ENCODE assay signal across 24 mouse cellular contexts in the genomic region with DNA sequence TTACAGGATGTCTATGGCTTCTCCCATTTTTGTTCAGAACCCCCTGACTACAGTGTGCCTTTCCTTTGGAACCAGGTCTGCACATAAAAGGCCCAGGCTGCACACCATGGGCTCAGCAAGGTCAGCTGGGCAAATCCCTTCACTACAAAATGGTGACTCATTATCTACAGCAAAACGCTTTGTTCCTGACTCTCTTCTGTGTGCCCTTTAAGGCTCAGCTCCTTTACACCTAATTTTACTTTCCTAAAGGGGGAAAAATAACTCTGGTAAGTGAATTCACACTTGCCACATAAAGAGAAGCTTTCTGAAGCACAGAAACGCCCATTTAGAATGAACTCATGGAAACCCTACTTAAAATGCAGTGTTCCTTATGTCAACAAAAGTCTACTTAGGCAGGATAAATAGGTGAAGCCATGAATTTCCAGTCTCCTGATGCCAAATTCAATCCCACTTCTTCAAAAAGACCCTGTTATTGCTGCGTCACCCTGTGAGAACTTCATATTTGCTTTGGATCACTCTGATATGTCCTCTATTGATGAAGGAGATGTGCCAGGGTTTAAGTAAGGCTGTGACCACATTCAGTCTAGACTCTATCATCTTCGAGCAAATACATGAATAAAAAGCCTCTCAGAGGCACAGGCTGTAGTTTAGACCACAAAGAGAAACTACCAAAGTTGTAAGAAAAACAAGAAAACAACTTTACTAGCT.
DNase-seq lines count a peak whose midpoint lies in the region; ATAC-seq lines count a peak whose summit lies in the region.
"Had no signal": no experiment of that assay in that cellular context is flagged by ENCODE, and none has a peak within 500 bp of the region (broad histone marks: within the 10 kb centered on the region; RNA-seq: fewer than 3 reads in every experiment).

No protein-coding gene starts in this region.

- no peak overlapping the region for H3K4me3 ChIP-seq in forebrain, embryonic 13.5 days
- H3K4me3 ChIP-seq in forebrain, embryonic 12.5 days (replicated peaks), result no peak overlapping the region
- H3K4me3 ChIP-seq in limb, embryonic 15.5 days, result no peak overlapping the region
- H3K4me3 ChIP-seq: hindbrain, embryonic 15.5 days; kidney, embryonic 15.5 days; liver, embryonic 15.5 days; megakaryocyte, embryonic 14.5 days; midbrain, embryonic 15.5 days; stomach, embryonic 15.5 days had no signal

- no peaks in the 10 kb centered on the region for H3K9me3 ChIP-seq in forebrain, embryonic 13.5 days (replicated peaks)
- H3K9me3 ChIP-seq in forebrain, embryonic 12.5 days, result no peaks in the 10 kb centered on the region
- no peaks in the 10 kb centered on the region for H3K9me3 ChIP-seq in limb, embryonic 15.5 days
- H3K9me3 ChIP-seq: hindbrain, embryonic 15.5 days; kidney, embryonic 15.5 days; liver, embryonic 15.5 days; midbrain, embryonic 15.5 days; stomach, embryonic 15.5 days had no signal

- no peak overlapping the region for H3K4me2 ChIP-seq in forebrain, embryonic 13.5 days
- H3K4me2 ChIP-seq in forebrain, embryonic 12.5 days, result no peak overlapping the region
- H3K4me2 ChIP-seq in limb, embryonic 15.5 days, result no peak overlapping the region
- H3K4me2 ChIP-seq: hindbrain, embryonic 15.5 days; kidney, embryonic 15.5 days; liver, embryonic 15.5 days; midbrain, embryonic 15.5 days; stomach, embryonic 15.5 days had no signal

- no peak overlapping the region for H3K9ac ChIP-seq in forebrain, embryonic 13.5 days
- H3K9ac ChIP-seq in forebrain, embryonic 12.5 days, result no peak overlapping the region
- no peak overlapping the region for H3K9ac ChIP-seq in limb, embryonic 15.5 days
- H3K9ac ChIP-seq: hindbrain, embryonic 15.5 days; kidney, embryonic 15.5 days; liver, embryonic 15.5 days; midbrain, embryonic 15.5 days; stomach, embryonic 15.5 days had no signal

- WGBS in forebrain, embryonic 13.5 days, result 32% methylated on average over 4 of the region's 4 CpGs
- WGBS in forebrain, embryonic 12.5 days, result 42% methylated on average over 4 of the region's 4 CpGs
- WGBS in limb, embryonic 15.5 days, result 53% methylated on average over 4 of the region's 4 CpGs

- no peaks in the 10 kb centered on the region for H3K27me3 ChIP-seq in forebrain, embryonic 13.5 days
- H3K27me3 ChIP-seq in forebrain, embryonic 12.5 days, result no peaks in the 10 kb centered on the region
- no peaks in the 10 kb centered on the region for H3K27me3 ChIP-seq in limb, embryonic 15.5 days
- H3K27me3 ChIP-seq: hindbrain, embryonic 15.5 days; kidney, embryonic 15.5 days; liver, embryonic 15.5 days; megakaryocyte, embryonic 14.5 days; midbrain, embryonic 15.5 days; stomach, embryonic 15.5 days had no signal

- ATAC-seq in forebrain, embryonic 13.5 days, result 0 out of 2 replicates have a peak, but pooled peaks have one; percentile 53
- no peak for ATAC-seq in forebrain, embryonic 12.5 days (ENCODE audit: low FRiP score)
- peak; percentile 62 for ATAC-seq in limb, embryonic 15.5 days (ENCODE audit: insufficient number of reproducible peaks, low FRiP score, low TSS enrichment, low read depth)
- ATAC-seq: activated CD4-positive, CD25-positive, alpha-beta regulatory T cell, adult 4 months; intestine, postnatal 0 days; midbrain, embryonic 15.5 days had no signal

- H3K36me3 ChIP-seq in forebrain, embryonic 13.5 days (ENCODE audit: poor library complexity, severe bottlenecking), result no peaks in the 10 kb centered on the region
- no peaks in the 10 kb centered on the region for H3K36me3 ChIP-seq in forebrain, embryonic 12.5 days (replicated peaks)
- peaks cover 4% of the 10 kb centered on the region; the same call in 1 of the 2 replicates for H3K36me3 ChIP-seq in limb, embryonic 15.5 days
- H3K36me3 ChIP-seq: G1E; hindbrain, embryonic 15.5 days; kidney, embryonic 15.5 days; liver, embryonic 15.5 days; midbrain, embryonic 15.5 days; stomach, embryonic 15.5 days had no signal

- H3K4me1 ChIP-seq in forebrain, embryonic 13.5 days, result no peaks in the 10 kb centered on the region
- H3K4me1 ChIP-seq in forebrain, embryonic 12.5 days, result 0 out of 2 replicates have a peak, but pooled peaks cover 2% of the 10 kb centered on the region
- H3K4me1 ChIP-seq in limb, embryonic 15.5 days, result peaks cover 3% of the 10 kb centered on the region; the same call in 1 of the 2 replicates
- H3K4me1 ChIP-seq: hindbrain, embryonic 15.5 days; kidney, embryonic 15.5 days; liver, embryonic 15.5 days; midbrain, embryonic 15.5 days; stomach, embryonic 15.5 days had no signal

- H3K27ac ChIP-seq in forebrain, embryonic 13.5 days, result no peak overlapping the region
- H3K27ac ChIP-seq in forebrain, embryonic 12.5 days, result no peak overlapping the region
- peak overlapping the region; percentile 67 for H3K27ac ChIP-seq in limb, embryonic 15.5 days
- H3K27ac ChIP-seq: hindbrain, embryonic 15.5 days; kidney, embryonic 15.5 days; liver, embryonic 15.5 days; midbrain, embryonic 15.5 days; stomach, embryonic 15.5 days had no signal

- DNase-seq in 3134 (ENCODE audit: extremely low read depth, insufficient read length, low spot score) (peak; percentile 25), 3T3-L1 (ENCODE audit: low read depth, low spot score) (peak; percentile 39)
- no peak for DNase-seq in yolk sac, embryonic 10.5 days (ENCODE audit: low spot score)
- DNase-seq in gastrocnemius, adult 18-20 months (ENCODE audit: low spot score), result no peak
- DNase-seq: cerebellum, adult 18-20 months; cerebellum, postnatal 25 days; gastrocnemius, postnatal 10 days; heart, adult 18-20 months; heart, postnatal 36 days; kidney, postnatal 4 days; right cerebral cortex, postnatal 25 days; thymus, adult 2 months had no signal

Comparison
In these comparisons a context has a peak if more than half of its experiments do, and no peak if none do; other contexts are left out.
1. DNase-seq: peak in 3134 (single experiment) and 3T3-L1 (single experiment); none in yolk sac, embryonic 10.5 days (single experiment) and gastrocnemius, adult 18-20 months (single experiment).